ENCODE assay signal across 20 mouse cellular contexts in the genomic region with DNA sequence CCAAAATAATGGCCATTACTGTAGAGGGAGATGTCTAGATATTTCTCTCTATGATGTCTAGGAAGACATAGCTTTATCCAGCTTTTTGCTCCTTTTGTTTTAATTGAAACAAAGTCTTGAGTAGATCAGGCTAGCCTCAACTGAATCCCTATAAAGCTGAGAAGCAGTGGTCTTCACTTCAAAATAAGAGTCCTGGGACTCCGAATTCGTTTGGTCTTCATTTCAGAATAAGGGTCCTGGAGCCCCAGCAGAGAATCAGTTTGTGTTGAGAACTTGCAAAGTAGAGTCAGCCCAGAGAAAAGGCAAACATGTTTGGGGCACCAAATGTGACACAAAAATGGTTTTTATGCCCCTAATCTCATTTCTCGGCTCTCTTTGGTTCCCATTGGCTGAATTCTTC. TPM values are rescaled to one million over a fixed set of nuclear protein-coding genes. Genes with fewer than 3 reads are reported as not detected.
DNase-seq lines count a peak whose midpoint lies in the region; ATAC-seq and TF ChIP-seq lines count a peak whose summit lies in the region.
"Had no signal": no experiment of that assay in that cellular context is flagged by ENCODE, and none has a peak within 500 bp of the region (broad histone marks: within the 10 kb centered on the region; RNA-seq: fewer than 3 reads in every experiment).

No protein-coding gene starts in this region.

- H3K27ac ChIP-seq in intestine, postnatal 0 days (ENCODE audit: low read depth, low read length): no peak overlapping the region
- no peak overlapping the region for H3K27ac ChIP-seq in intestine, embryonic 16.5 days (ENCODE audit: low read length)
- H3K27ac ChIP-seq in CH12.LX (ENCODE audit: insufficient read depth, low read depth): no peak overlapping the region
- H3K27ac ChIP-seq in embryonic facial prominence, embryonic 14.5 days (replicated peaks; ENCODE audit: low read depth, low read length): no peak overlapping the region
- no peak overlapping the region for H3K27ac ChIP-seq in heart, embryonic 12.5 days (ENCODE audit: poor library complexity, severe bottlenecking)
- H3K27ac ChIP-seq: limb, embryonic 13.5 days; neural tube, embryonic 12.5 days had no signal

- in situ Hi-C loops in CH12.LX (cut with MboI; ENCODE audit: low pct_ligation_motif_present, low pct_unique_long_range_greater_than_20kb, low sequenced_read_pairs): no loop called here

- no peaks in the 10 kb centered on the region for H3K27me3 ChIP-seq in intestine, postnatal 0 days (replicated peaks; ENCODE audit: control insufficient read depth, insufficient read depth, low read length)
- peaks cover 3% of the 10 kb centered on the region; the same call in 1 of the 2 replicates for H3K27me3 ChIP-seq in intestine, embryonic 16.5 days (replicated peaks; ENCODE audit: control insufficient read depth, insufficient read depth, low read length)
- peaks cover 66% of the 10 kb centered on the region for H3K27me3 ChIP-seq in CH12.LX (replicated peaks)
- H3K27me3 ChIP-seq in embryonic facial prominence, embryonic 14.5 days (replicated peaks; ENCODE audit: control insufficient read depth, insufficient read depth, low read length): peaks cover 42% of the 10 kb centered on the region
- peaks cover 41% of the 10 kb centered on the region for H3K27me3 ChIP-seq in heart, embryonic 12.5 days (replicated peaks)

- dilution Hi-C loops in CH12.LX (cut with MboI; ENCODE audit: extremely low pct_ligation_motif_present, extremely low pct_unique_long_range_greater_than_20kb, low sequenced_read_pairs): no loop called here

- H3K4me3 ChIP-seq in intestine, postnatal 0 days (ENCODE audit: low read depth, low read length): no peak overlapping the region
- H3K4me3 ChIP-seq in intestine, embryonic 16.5 days (ENCODE audit: low read length): no peak overlapping the region
- no peak overlapping the region for H3K4me3 ChIP-seq in CH12.LX (replicated peaks in 1 of 3; ENCODE audit: low read depth in 2 of 3, low read length in 2 of 3, poor library complexity in 1 of 3)
- H3K4me3 ChIP-seq in embryonic facial prominence, embryonic 14.5 days (ENCODE audit: low read depth, low read length): no peak overlapping the region
- H3K4me3 ChIP-seq in heart, embryonic 12.5 days: no peak overlapping the region
- H3K4me3 ChIP-seq: limb, embryonic 13.5 days; neural tube, embryonic 12.5 days had no signal

- no peak overlapping the region for H3K9ac ChIP-seq in intestine, postnatal 0 days (ENCODE audit: low read depth, low read length)
- H3K9ac ChIP-seq in intestine, embryonic 16.5 days (ENCODE audit: low read depth, low read length): no peak overlapping the region
- no peak overlapping the region for H3K9ac ChIP-seq in CH12.LX (ENCODE audit: insufficient read depth, low read depth)
- no peak overlapping the region for H3K9ac ChIP-seq in embryonic facial prominence, embryonic 14.5 days (ENCODE audit: low read depth, low read length)
- no peak overlapping the region for H3K9ac ChIP-seq in heart, embryonic 12.5 days
- H3K9ac ChIP-seq: limb, embryonic 13.5 days; neural tube, embryonic 12.5 days had no signal

- H3K4me2 ChIP-seq in intestine, postnatal 0 days (replicated peaks; ENCODE audit: low read depth): peak overlapping the region; percentile 83; the same call in 1 of the 2 replicates
- H3K4me2 ChIP-seq in intestine, embryonic 16.5 days (ENCODE audit: low read depth, low read length): no peak overlapping the region
- no peak overlapping the region for H3K4me2 ChIP-seq in CH12.LX (ENCODE audit: insufficient read depth, low read depth, poor library complexity, severe bottlenecking)
- no peak overlapping the region for H3K4me2 ChIP-seq in embryonic facial prominence, embryonic 14.5 days (ENCODE audit: low read depth, low read length)
- H3K4me2 ChIP-seq in heart, embryonic 12.5 days: no peak overlapping the region
- H3K4me2 ChIP-seq: neural tube, embryonic 12.5 days had no signal

- peak; percentile 47 for DNase-seq in CH12.LX (ENCODE audit: extremely low read depth)
- DNase-seq in MEL-GATA-1-ER (ENCODE audit: extremely low read depth, low read depth): peak; percentile 19
- peak; percentile 32 for DNase-seq in embryonic facial prominence, embryonic 14.5 days (ENCODE audit: low spot score)
- DNase-seq in spleen, postnatal 4 days (ENCODE audit: low spot score in 2 of 2): no peak
- DNase-seq in layer of hippocampus, adult 9-10 months (ENCODE audit: low spot score): no peak
- DNase-seq: adrenal gland, adult 2 months; cerebellum, adult 2 months; kidney, adult 2 months; right cerebral cortex, postnatal 4 days; thymus, adult 2 months had no signal

- no peaks in the 10 kb centered on the region for H3K9me3 ChIP-seq in intestine, postnatal 0 days (ENCODE audit: control insufficient read depth)
- no peaks in the 10 kb centered on the region for H3K9me3 ChIP-seq in intestine, embryonic 16.5 days (ENCODE audit: control insufficient read depth, low read length)
- H3K9me3 ChIP-seq in CH12.LX (replicated peaks; ENCODE audit: low read length): peaks cover 16% of the 10 kb centered on the region
- H3K9me3 ChIP-seq in embryonic facial prominence, embryonic 14.5 days (ENCODE audit: control insufficient read depth, low read length): no peaks in the 10 kb centered on the region
- no peaks in the 10 kb centered on the region for H3K9me3 ChIP-seq in heart, embryonic 12.5 days (replicated peaks)
- H3K9me3 ChIP-seq: limb, embryonic 13.5 days; neural tube, embryonic 12.5 days had no signal

- no peaks in the 10 kb centered on the region for H3K79me2 ChIP-seq in CH12.LX (replicated peaks; ENCODE audit: control insufficient read depth, extremely low read depth, insufficient read depth, poor library complexity, severe bottlenecking)

- TF ChIP-seq POLR2A in CH12.LX (IDR thresholded peaks at IDR 0.05; ENCODE audit: low read depth, low read length): no peak

- no peak for TF ChIP-seq CTCF in intestine, postnatal 0 days (IDR thresholded peaks at IDR 0.05; ENCODE audit: low read depth)
- TF ChIP-seq CTCF in CH12.LX (conservative IDR thresholded peaks at IDR 0.05 in 1 of 2, IDR thresholded peaks at IDR 0.05 in 1 of 2; ENCODE audit: low read depth in 2 of 2, low read length in 2 of 2): no peak

- no peak for ATAC-seq in intestine, postnatal 0 days
- no peak for ATAC-seq in intestine, embryonic 16.5 days
- ATAC-seq in embryonic facial prominence, embryonic 14.5 days (ENCODE audit: low read depth): no peak
- ATAC-seq in heart, embryonic 12.5 days (ENCODE audit: insufficient number of reproducible peaks, low FRiP score): no peak

- WGBS in intestine, postnatal 0 days: 28% methylated on average over 3 of the region's 3 CpGs
- WGBS in intestine, embryonic 16.5 days: 33% methylated on average over 3 of the region's 3 CpGs
- 28% methylated on average over 3 of the region's 3 CpGs for WGBS in embryonic facial prominence, embryonic 14.5 days
- 21% methylated on average over 3 of the region's 3 CpGs for WGBS in heart, embryonic 12.5 days

- no peaks in the 10 kb centered on the region; the same call in 1 of the 2 replicates for H3K4me1 ChIP-seq in intestine, postnatal 0 days (replicated peaks; ENCODE audit: control insufficient read depth, insufficient read depth, low read length)
- peaks cover 3% of the 10 kb centered on the region; the same call in 1 of the 2 replicates for H3K4me1 ChIP-seq in intestine, embryonic 16.5 days (ENCODE audit: control insufficient read depth, insufficient read depth, low read length)
- peaks cover 0 to 28% of the 10 kb centered on the region in 2 experiments; a peak in 2 of 4 replicates for H3K4me1 ChIP-seq in CH12.LX (ENCODE audit: control insufficient read depth in 1 of 2, insufficient read depth in 2 of 2)
- no peaks in the 10 kb centered on the region for H3K4me1 ChIP-seq in embryonic facial prominence, embryonic 14.5 days (ENCODE audit: control insufficient read depth, insufficient read depth, low read length)
- H3K4me1 ChIP-seq in heart, embryonic 12.5 days (replicated peaks): peaks cover 4% of the 10 kb centered on the region

- H3K36me3 ChIP-seq in intestine, postnatal 0 days (ENCODE audit: control insufficient read depth, insufficient read depth): no peaks in the 10 kb centered on the region
- no peaks in the 10 kb centered on the region for H3K36me3 ChIP-seq in intestine, embryonic 16.5 days (ENCODE audit: control insufficient read depth, insufficient read depth, low read length)
- no peaks in the 10 kb centered on the region for H3K36me3 ChIP-seq in CH12.LX (replicated peaks in 1 of 2; ENCODE audit: control insufficient read depth in 1 of 2, insufficient read depth in 1 of 2, low read length in 1 of 2)
- no peaks in the 10 kb centered on the region for H3K36me3 ChIP-seq in embryonic facial prominence, embryonic 14.5 days (ENCODE audit: control insufficient read depth, insufficient read depth, low read length)
- H3K36me3 ChIP-seq in heart, embryonic 12.5 days: no peaks in the 10 kb centered on the region
- H3K36me3 ChIP-seq: limb, embryonic 13.5 days; neural tube, embryonic 12.5 days had no signal

- no peak for TF ChIP-seq RAD21 in CH12.LX (IDR thresholded peaks at IDR 0.05; ENCODE audit: low read depth, low read length)

- no peak for TF ChIP-seq EP300 in CH12.LX (IDR thresholded peaks at IDR 0.05; ENCODE audit: low read length)

TF ChIP-seq in CH12.LX, 34 proteins besides CTCF, POLR2A, EP300 and RAD21 (continues in another document):
- no peak for TF ChIP-seq CHD2 (IDR thresholded peaks at IDR 0.05; ENCODE audit: low read length)
- no peak for TF ChIP-seq MAX (IDR thresholded peaks at IDR 0.05; ENCODE audit: low read length)
- TF ChIP-seq MAZ (IDR thresholded peaks at IDR 0.05; ENCODE audit: low read depth, low read length): no peak
- no peak for TF ChIP-seq ELF1 (IDR thresholded peaks at IDR 0.05; ENCODE audit: low read depth, low read length)
- TF ChIP-seq RCOR1 (conservative IDR thresholded peaks at IDR 0.05; ENCODE audit: low read depth, low read length): no peak

RNA-seq across cellular contexts. Expression of gene Ifnlr1, which starts 1.4 kb away (rescaled TPM):
- polyA plus RNA-seq in intestine, postnatal 0 days (2015; fragmentation: Nextera tagmentation; extraction: Ambion mirVana): 5.5 and 5.9 TPM in 2 replicates
- polyA plus RNA-seq in intestine, embryonic 16.5 days (2015; fragmentation: Nextera tagmentation; extraction: Ambion mirVana): 4.3 and 5.2 TPM in 2 replicates
- total RNA-seq in CH12.LX (2012; rRNA removed): 0.04 TPM in 1 of 2 replicates, not detected in the other
- total RNA-seq in CH12.LX (2014; rRNA removed): not detected in 2 replicates
- not detected in 2 replicates for polyA plus RNA-seq in CH12.LX (2012; ENCODE audit: insufficient read length, low read depth)
- 1.1 TPM in 2 replicates for polyA plus RNA-seq in embryonic facial prominence, embryonic 14.5 days (2014; fragmentation: Nextera tagmentation; extraction: Ambion mirVana)
- 0.28 and 0.69 TPM in 2 replicates for polyA plus RNA-seq in heart, embryonic 12.5 days (2016; fragmentation: Nextera tagmentation; extraction: Ambion mirVana)
- total RNA-seq: common myeloid progenitor, adult 5-6 weeks had no signal

RNA-seq across cellular contexts. Expression of gene Il22ra1, which starts 43.2 kb away (rescaled TPM):
- 7.7 and 7.8 TPM in 2 replicates for polyA plus RNA-seq in intestine, postnatal 0 days (2015; fragmentation: Nextera tagmentation; extraction: Ambion mirVana)
- 6.6 and 7.9 TPM in 2 replicates for polyA plus RNA-seq in intestine, embryonic 16.5 days (2015; fragmentation: Nextera tagmentation; extraction: Ambion mirVana)
- total RNA-seq in CH12.LX (2012; rRNA removed) (not detected in 2 replicates), CH12.LX (2014; rRNA removed) (not detected in 2 replicates)
- polyA plus RNA-seq in CH12.LX (2012; ENCODE audit: insufficient read length, low read depth): not detected in 2 replicates
- 0.33 and 0.35 TPM in 2 replicates for polyA plus RNA-seq in embryonic facial prominence, embryonic 14.5 days (2014; fragmentation: Nextera tagmentation; extraction: Ambion mirVana)
- not detected in 2 replicates for polyA plus RNA-seq in heart, embryonic 12.5 days (2016; fragmentation: Nextera tagmentation; extraction: Ambion mirVana)
- total RNA-seq: common myeloid progenitor, adult 5-6 weeks; hematopoietic stem cell, adult 5-6 weeks; layer of hippocampus, adult 18-20 months; megakaryocyte, adult 5-6 weeks had no signal
- polyA plus RNA-seq: cerebellum, adult 2 months; heart, embryonic 14.5 days; limb, embryonic 13.5 days; neural tube, embryonic 12.5 days had no signal

Comparison
In these comparisons a context has a peak if more than half of its experiments do, and no peak if none do; other contexts are left out.
1. DNase-seq: peak in CH12.LX (single experiment), MEL-GATA-1-ER (single experiment) and embryonic facial prominence, embryonic 14.5 days (single experiment); none in spleen, postnatal 4 days (0 of 2) and layer of hippocampus, adult 9-10 months (single experiment).